Mouse (Mus musculus): ENCODE measurements at regions not wholly inside any gene's neighbourhood (a gene's known extent, or its start where the extent isn't known, plus 50 kb on each side); places are given as distances from the start of the nearest gene placed in this dataset.

DNA sequence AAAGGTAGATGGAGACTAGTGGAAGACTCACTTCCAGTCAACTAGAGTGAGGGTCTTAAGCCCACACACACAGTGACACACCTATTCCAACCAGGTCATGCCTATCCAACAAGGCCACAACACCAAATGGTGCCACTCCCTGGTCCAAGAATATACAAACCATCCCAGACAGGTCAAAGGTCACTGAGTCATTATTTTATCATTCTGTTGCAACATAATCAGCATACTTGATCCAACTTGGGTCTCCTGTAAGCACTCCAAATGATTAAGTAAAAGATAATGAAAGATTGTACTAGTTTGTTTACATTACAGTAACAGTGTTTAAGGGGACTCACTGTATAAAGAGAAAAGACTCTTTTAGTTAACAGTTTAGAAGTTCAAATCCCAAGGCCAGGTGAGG lies 203.2 kb upstream of the Ell2 start:
- no peak overlapping the region for H3K27ac ChIP-seq
- no peaks in the 10 kb centered on the region for H3K36me3 ChIP-seq
- no peaks in the 10 kb centered on the region for H3K9me3 ChIP-seq
- no peak overlapping the region for H3K9ac ChIP-seq
- no peak overlapping the region for H3K4me3 ChIP-seq
- ATAC-seq (ENCODE audit: low FRiP score, low read depth) = no peak
- H3K27me3 ChIP-seq = no peaks in the 10 kb centered on the region
- H3K4me1 ChIP-seq = no peaks in the 10 kb centered on the region
- H3K4me2 ChIP-seq (replicated peaks) = no peak overlapping the region

GRCm38 (mm10) chr13:75514315-75515020 lies 192.1 kb upstream of the Ell2 start:
- Histone ChIP-seq H3K4me3 (no peak overlapping the region), H3K36me3 (no peaks in the 10 kb centered on the region), H3K9me3 (no peaks in the 10 kb centered on the region), H3K4me2 (replicated peaks) (no peak overlapping the region), H3K27ac (no peak overlapping the region), H3K27me3 (no peaks in the 10 kb centered on the region), H3K4me1 (no peaks in the 10 kb centered on the region), H3K9ac (no peak overlapping the region)
- WGBS = 38% methylated on average over 1 of the region's 1 CpGs
- no peak for ATAC-seq (ENCODE audit: low FRiP score, low read depth)

DNA sequence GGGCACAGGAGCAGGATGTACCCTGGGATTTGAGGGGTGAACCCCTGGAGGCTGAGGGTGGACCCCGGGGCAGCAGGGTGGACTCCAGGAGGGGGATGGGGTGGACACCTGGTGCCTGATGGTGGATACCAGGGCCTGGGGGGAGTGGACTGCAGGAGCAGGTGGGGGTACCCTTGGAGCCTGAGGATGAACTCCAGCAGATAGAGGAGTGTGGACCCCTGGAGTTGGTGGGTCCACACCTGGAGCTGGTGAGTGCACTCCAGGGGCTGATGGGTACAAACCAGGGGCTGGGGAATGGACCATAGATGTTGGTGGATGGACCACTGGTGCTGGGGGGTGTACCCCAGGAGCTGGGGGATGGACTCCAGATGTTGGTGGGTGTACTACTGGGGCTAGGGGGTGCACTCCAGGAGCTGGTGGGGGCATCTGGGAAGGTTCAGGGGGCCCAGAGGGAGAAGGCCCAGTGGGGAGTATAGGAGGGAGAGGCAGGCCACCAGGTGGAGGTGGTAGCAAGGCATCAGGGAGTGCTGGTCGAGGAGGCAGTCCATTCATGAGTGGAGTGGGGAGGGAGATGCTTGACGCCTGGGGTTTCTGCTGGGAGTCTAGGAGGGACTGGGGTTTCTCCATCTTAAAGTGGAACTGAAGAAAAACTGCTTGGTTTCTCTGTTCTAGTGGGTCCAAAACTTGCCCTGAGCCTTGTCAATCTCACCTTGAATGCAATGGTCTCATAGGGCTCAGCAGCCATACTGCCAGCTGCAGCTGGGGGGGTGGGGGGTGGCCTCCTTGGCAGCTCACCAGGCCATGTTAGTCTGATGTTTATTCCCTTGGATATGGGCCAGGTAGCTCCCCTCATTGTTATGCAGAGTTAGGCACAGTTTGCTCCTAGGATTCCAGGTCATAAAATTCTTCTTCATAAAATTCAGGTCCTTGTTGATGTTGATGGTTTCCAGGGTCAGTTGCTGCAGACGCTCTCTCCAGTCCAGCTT lies 183.0 kb upstream of the Ell2 start:
- H3K27ac ChIP-seq = peak overlapping the region; percentile 6; the same call in 1 of the 2 replicates
- H3K4me3 ChIP-seq = no peak overlapping the region
- no peak overlapping the region for H3K9ac ChIP-seq
- H3K4me2 ChIP-seq (replicated peaks) = no peak overlapping the region
- H3K36me3 ChIP-seq = no peaks in the 10 kb centered on the region
- peak; percentile 66; the same call in 1 of the 2 replicates for ATAC-seq (ENCODE audit: low FRiP score, low read depth)
- peaks cover 11% of the 10 kb centered on the region for H3K4me1 ChIP-seq
- 52% methylated on average over 4 of the region's 4 CpGs for WGBS
- no peaks in the 10 kb centered on the region for H3K27me3 ChIP-seq
- no peaks in the 10 kb centered on the region for H3K9me3 ChIP-seq

DNA sequence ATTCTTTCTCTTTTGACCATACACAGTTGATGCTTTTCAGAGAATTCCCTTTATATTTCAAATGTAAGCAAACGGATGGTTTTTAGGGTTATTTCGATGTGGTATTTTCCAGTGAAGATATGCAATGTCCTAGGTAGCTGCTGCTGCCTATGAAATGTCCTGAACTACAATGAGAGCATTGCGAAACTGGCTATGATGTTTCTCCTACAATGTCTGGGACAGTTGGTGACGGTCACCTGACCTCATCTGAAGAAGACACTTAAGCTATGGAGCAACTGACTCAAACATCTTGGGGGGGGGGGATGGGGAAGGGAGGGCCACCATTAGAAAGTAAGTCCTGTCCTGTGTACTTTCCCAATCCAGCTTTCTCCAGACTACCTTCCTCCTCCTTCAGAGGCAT lies 182.1 kb upstream of the Ell2 start:
- WGBS = 88% methylated on average over 4 of the region's 4 CpGs
- Histone ChIP-seq H3K9ac (no peak overlapping the region), H3K9me3 (no peaks in the 10 kb centered on the region), H3K27ac (no peak overlapping the region), H3K36me3 (no peaks in the 10 kb centered on the region), H3K4me3 (no peak overlapping the region), H3K4me1 (peaks cover 11% of the 10 kb centered on the region), H3K4me2 (replicated peaks) (no peak overlapping the region), H3K27me3 (no peaks in the 10 kb centered on the region)
- ATAC-seq (ENCODE audit: low FRiP score, low read depth) = no peak

GRCm38 (mm10) chr13:75531566-75531965 lies 175.0 kb upstream of the Ell2 start:
- H3K4me2 ChIP-seq (replicated peaks) = no peak overlapping the region
- H3K27me3 ChIP-seq = no peaks in the 10 kb centered on the region
- no peak overlapping the region for H3K9ac ChIP-seq
- WGBS = 97% methylated on average over 1 of the region's 1 CpGs
- ATAC-seq (ENCODE audit: low FRiP score, low read depth) = no peak
- no peak overlapping the region for H3K27ac ChIP-seq
- no peak overlapping the region for H3K4me3 ChIP-seq
- no peaks in the 10 kb centered on the region for H3K36me3 ChIP-seq
- H3K4me1 ChIP-seq = no peaks in the 10 kb centered on the region
- no peaks in the 10 kb centered on the region for H3K9me3 ChIP-seq

- no peaks in the 10 kb centered on the region for H3K9me3 ChIP-seq
- no peaks in the 10 kb centered on the region for H3K4me1 ChIP-seq
- no peak overlapping the region for H3K4me2 ChIP-seq (replicated peaks)
- WGBS = 69% methylated on average over 2 of the region's 2 CpGs
- H3K9ac ChIP-seq = no peak overlapping the region
- no peak overlapping the region for H3K4me3 ChIP-seq
- no peak for ATAC-seq (ENCODE audit: low FRiP score, low read depth)
- no peaks in the 10 kb centered on the region for H3K27me3 ChIP-seq
- H3K36me3 ChIP-seq = no peaks in the 10 kb centered on the region
- no peak overlapping the region for H3K27ac ChIP-seq
Measured at GRCm38 (mm10) chr13:75541446-75541845, 165.1 kb upstream of the Ell2 start.

GRCm38 (mm10) chr13:75542253-75542945 lies 164.2 kb upstream of the Ell2 start:
- Histone ChIP-seq H3K27me3 (no peaks in the 10 kb centered on the region), H3K9ac (no peak overlapping the region), H3K4me3 (no peak overlapping the region), H3K36me3 (no peaks in the 10 kb centered on the region), H3K9me3 (no peaks in the 10 kb centered on the region), H3K4me1 (no peaks in the 10 kb centered on the region), H3K4me2 (replicated peaks) (no peak overlapping the region), H3K27ac (no peak overlapping the region)
- WGBS = 41% methylated on average over 2 of the region's 2 CpGs
- ATAC-seq (ENCODE audit: low FRiP score, low read depth) = no peak

GRCm38 (mm10) chr13:75542946-75543327 lies 163.6 kb upstream of the Ell2 start:
- Histone ChIP-seq H3K27me3 (no peaks in the 10 kb centered on the region), H3K4me2 (replicated peaks) (no peak overlapping the region), H3K4me3 (no peak overlapping the region), H3K4me1 (no peaks in the 10 kb centered on the region), H3K9ac (no peak overlapping the region), H3K36me3 (no peaks in the 10 kb centered on the region), H3K27ac (no peak overlapping the region), H3K9me3 (no peaks in the 10 kb centered on the region)
- ATAC-seq (ENCODE audit: low FRiP score, low read depth) = no peak

- Histone ChIP-seq H3K27me3 (no peaks in the 10 kb centered on the region), H3K27ac (no peak overlapping the region), H3K4me1 (no peaks in the 10 kb centered on the region), H3K4me3 (no peak overlapping the region), H3K9ac (no peak overlapping the region), H3K36me3 (no peaks in the 10 kb centered on the region), H3K4me2 (replicated peaks) (no peak overlapping the region), H3K9me3 (no peaks in the 10 kb centered on the region)
- 62% methylated on average over 3 of the region's 3 CpGs for WGBS
- no peak for ATAC-seq (ENCODE audit: low FRiP score, low read depth)
Measured at GRCm38 (mm10) chr13:75543595-75543994, 163.0 kb upstream of the Ell2 start.

GRCm38 (mm10) chr13:75544728-75545127 lies 161.8 kb upstream of the Ell2 start:
- no peaks in the 10 kb centered on the region for H3K9me3 ChIP-seq

DNA sequence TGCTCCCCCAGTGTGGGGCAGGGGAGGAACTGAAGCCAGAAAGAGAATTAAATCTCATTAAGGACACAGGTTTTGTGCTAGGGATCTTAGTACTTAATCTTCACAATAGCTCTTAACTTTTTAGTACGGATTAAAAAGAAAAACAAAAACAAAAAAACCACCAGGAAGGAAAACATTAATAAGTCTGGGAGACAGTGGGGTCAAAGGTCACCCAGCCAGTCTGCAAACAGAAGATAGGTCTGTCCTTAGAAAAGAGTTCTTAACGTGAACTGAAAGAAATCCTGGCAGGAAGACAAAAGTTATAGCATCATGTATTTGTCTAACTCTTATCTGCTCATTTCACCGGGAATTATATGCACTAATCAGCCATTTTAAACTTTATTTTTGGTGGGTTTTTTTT lies 158.8 kb upstream of the Ell2 start:
- Histone ChIP-seq H3K4me1 (no peaks in the 10 kb centered on the region), H3K4me3 (no peak overlapping the region), H3K9me3 (no peaks in the 10 kb centered on the region), H3K27me3 (no peaks in the 10 kb centered on the region), H3K36me3 (no peaks in the 10 kb centered on the region), H3K4me2 (replicated peaks) (no peak overlapping the region), H3K27ac (no peak overlapping the region), H3K9ac (no peak overlapping the region)
- no peak for ATAC-seq (ENCODE audit: low FRiP score, low read depth)
- whole genome bisulfite sequencing = 44% methylated on average over 3 of the region's 3 CpGs

More at GRCm38 (mm10) chr13:75544728-75545127, 161.8 kb upstream of the Ell2 start:
- no peak overlapping the region for H3K4me2 ChIP-seq (replicated peaks)
- H3K4me1 ChIP-seq = no peaks in the 10 kb centered on the region
- no peaks in the 10 kb centered on the region for H3K36me3 ChIP-seq
- H3K4me3 ChIP-seq = no peak overlapping the region
- H3K27ac ChIP-seq = no peak overlapping the region
- no peak overlapping the region for H3K9ac ChIP-seq
- ATAC-seq (ENCODE audit: low FRiP score, low read depth) = no peak
- no peaks in the 10 kb centered on the region for H3K27me3 ChIP-seq

- no peaks in the 10 kb centered on the region for H3K27me3 ChIP-seq
- no peak for ATAC-seq (ENCODE audit: low FRiP score, low read depth)
- no peak overlapping the region for H3K4me3 ChIP-seq
- H3K9me3 ChIP-seq = no peaks in the 10 kb centered on the region
- H3K9ac ChIP-seq = no peak overlapping the region
- no peak overlapping the region for H3K27ac ChIP-seq
- H3K4me1 ChIP-seq = no peaks in the 10 kb centered on the region
- H3K4me2 ChIP-seq (replicated peaks) = no peak overlapping the region
- WGBS = 83% methylated on average over 1 of the region's 1 CpGs
- H3K36me3 ChIP-seq = no peaks in the 10 kb centered on the region
Measured at GRCm38 (mm10) chr13:75578971-75579370, 127.6 kb upstream of the Ell2 start.
